Mouse (Mus musculus) lung, embryonic 16.5 days (tissue): ENCODE data around the gene Gm17428. TPM values are rescaled to one million over a fixed set of nuclear protein-coding genes. Genes with fewer than 3 reads are reported as not detected.

ENCODE experiments used
- ATAC-seq: fragments of 200-750 bp; cut with Nextera tagmentation; 2 replicates; pipeline ENCODE4 v1.8.0; 2017; ENCODE audit warnings: low read depth, mild to moderate bottlenecking, moderate library complexity
- H3K27ac ChIP-seq: fragments of 300-500 bp; sonication (generic); 2 replicates; pipeline ENCODE4 v1.5.1; 2014; ENCODE audit warnings: mild to moderate bottlenecking, control low read depth, low read length
- H3K27me3 ChIP-seq: fragments of 300-500 bp; sonication (generic); 2 replicates; pipeline ENCODE4 v1.6.1; 2014; ENCODE audit warnings: low read depth, low read length, mixed read lengths; ENCODE audit not compliant: control insufficient read depth, insufficient read depth
- H3K36me3 ChIP-seq: fragments of 300-500 bp; sonication (generic); 2 replicates; pipeline ENCODE4 v1.6.1; 2014; ENCODE audit warnings: low read length; ENCODE audit not compliant: control insufficient read depth, insufficient read depth
- H3K4me1 ChIP-seq: fragments of 300-500 bp; sonication (generic); replicated peaks from 2 replicates; pipeline ENCODE4 v1.6.1; 2014; ENCODE audit warnings: low read length, mixed read lengths; ENCODE audit not compliant: control insufficient read depth, insufficient read depth
- H3K4me2 ChIP-seq: fragments of 300-500 bp; sonication (generic); 2 replicates; pipeline ENCODE4 v1.6.1; 2014; ENCODE audit warnings: low read depth, low read length, control low read depth
- H3K4me3 ChIP-seq: fragments of 300-500 bp; sonication (generic); 2 replicates; pipeline ENCODE4 v1.5.1; 2014; ENCODE audit warnings: mild to moderate bottlenecking, low read length, control low read depth
- H3K9ac ChIP-seq: fragments of 300-500 bp; sonication (generic); 2 replicates; pipeline ENCODE4 v1.6.1; 2014; ENCODE audit warnings: low read length, control low read depth
- H3K9me3 ChIP-seq: fragments of 300-500 bp; sonication (generic); 2 replicates; pipeline ENCODE4 v1.6.1; 2016; ENCODE audit warnings: low read length; ENCODE audit not compliant: control insufficient read depth
- WGBS: fragments of 180-500 bp; shearing (Covaris S2); extraction: QIAGEN DNeasy Blood & Tissue Kit; methylation state at CpG from one replicate; pipeline ENCODE4 v1.1.7; 2014; 5-methylcytosine and 5-hydroxymethylcytosine counted together
- microRNA counts: library from miRNA; unstranded; fragments of <30 nt; microRNA quantifications from one replicate; lab custom pipeline; 2016
- microRNA-seq: library from miRNA; unstranded; fragments of <30 nt; microRNA quantifications from one replicate; pipeline ENCODE4, GENCODE M21; 2016
- polyA plus RNA-seq: library from polyadenylated mRNA; unstranded; fragments of >200 nt; fragmentation: Nextera tagmentation; extraction: Ambion mirVana; gene quantifications from 2 replicates; pipeline ENCODE4 v1.2.1, GENCODE M21; 2015

The Gm17428 gene
- polyA plus RNA-seq, 1 experiment from 2014 or later, result not detected

DNA sequence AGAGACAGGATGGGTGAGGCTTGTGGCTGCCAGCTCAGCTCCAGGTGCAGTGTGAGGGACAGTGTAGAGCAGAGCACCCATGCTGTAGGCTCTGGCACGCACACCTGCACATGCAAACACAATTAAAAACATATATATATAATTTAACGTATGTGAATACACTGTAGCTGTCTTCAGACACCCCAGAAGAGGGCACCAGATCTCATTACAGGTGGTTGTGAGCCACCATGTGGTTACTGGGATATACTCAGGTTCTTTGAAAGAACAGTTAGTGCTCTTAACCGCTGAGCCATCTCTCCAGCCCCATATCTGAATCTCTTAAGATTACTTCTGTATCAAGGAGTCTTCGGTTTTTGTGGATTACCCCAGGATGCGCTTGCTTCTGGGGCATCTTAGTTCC lies 48.8 kb downstream of the Gm17428 start:
- H3K27me3 ChIP-seq, result no peaks in the 10 kb centered on the region
- no peak overlapping the region for H3K27ac ChIP-seq
- no peak overlapping the region for H3K4me2 ChIP-seq
- H3K36me3 ChIP-seq, result peaks cover 26% of the 10 kb centered on the region
- 78% methylated on average over 5 of the region's 5 CpGs for WGBS
- no peaks in the 10 kb centered on the region; the same call in 1 of the 2 replicates for H3K4me1 ChIP-seq
- no peaks in the 10 kb centered on the region for H3K9me3 ChIP-seq
- no peak overlapping the region for H3K4me3 ChIP-seq
- ATAC-seq, result no peak
- no peak overlapping the region for H3K9ac ChIP-seq

MicroRNA genes within 50 kb of the gene (microRNA counts, 519-probe panel; counts per million panel counts)
- microRNA mmu-miR-208a (lab: Ali Mortazavi, UCI), result 4,021 counts per million, percentile 81 among the panel's probes with 10 or more counts
- microRNA mmu-miR-208b (lab: Ali Mortazavi, UCI), result 2,902 counts per million, percentile 56 among the panel's probes with 10 or more counts

Small RNA genes lying within 50 kb of the gene (microRNA-seq; reads per million reads assigned to microRNA genes)
- gene Mir208a, result 676 reads per million, percentile 71 among the genes with 10 or more reads in this experiment
- 283 reads per million, percentile 62 among the genes with 10 or more reads in this experiment for gene Mir208b

Other genes starting within 250 kb of the Gm17428 start
- 1.9 and 2.0 TPM in 2 replicates for gene Slc7a8, start 195.0 kb upstream of the Gm17428 start, polyA plus RNA-seq
- not detected in 2 replicates for gene Rnf212b, start 162.8 kb upstream of the Gm17428 start, polyA plus RNA-seq
- 10.2 and 13.2 TPM in 2 replicates for gene Homez, start 106.0 kb upstream of the Gm17428 start, polyA plus RNA-seq
- gene Ppp1r3e, start 99.4 kb upstream of the Gm17428 start, polyA plus RNA-seq, result 1.5 and 1.6 TPM in 2 replicates
- gene Bcl2l2, start 93.6 kb upstream of the Gm17428 start, polyA plus RNA-seq, result 3.4 and 4.2 TPM in 2 replicates
- not detected in 2 replicates for gene Gm20521, start 93.5 kb upstream of the Gm17428 start, polyA plus RNA-seq
- gene Pabpn1, start 84.4 kb upstream of the Gm17428 start, polyA plus RNA-seq, result 89.1 and 92.8 TPM in 2 replicates
- gene Slc22a17, start 63.8 kb upstream of the Gm17428 start, polyA plus RNA-seq, result 27.2 and 28.3 TPM in 2 replicates
- 24.6 and 26.0 TPM in 2 replicates for gene Efs, start 50.8 kb upstream of the Gm17428 start, polyA plus RNA-seq
- gene Il25, start 44.2 kb upstream of the Gm17428 start, polyA plus RNA-seq, result not detected in 2 replicates
- gene Cmtm5, start 40.7 kb upstream of the Gm17428 start, polyA plus RNA-seq, result 1.2 and 1.7 TPM in 2 replicates
- gene Myh6, start 10.0 kb upstream of the Gm17428 start, polyA plus RNA-seq, result 111 and 179 TPM in 2 replicates
- gene Myh7, start 17.7 kb downstream of the Gm17428 start, polyA plus RNA-seq, result 37.3 and 42.7 TPM in 2 replicates
- gene Ngdn, start 38.5 kb downstream of the Gm17428 start, polyA plus RNA-seq, result 75.9 and 76.9 TPM in 2 replicates
- gene Zfhx2, start 115.4 kb downstream of the Gm17428 start, polyA plus RNA-seq, result 3.8 and 4.3 TPM in 2 replicates
- gene Thtpa, start 117.9 kb downstream of the Gm17428 start, polyA plus RNA-seq, result 21.0 and 21.1 TPM in 2 replicates
- gene Ap1g2, start 129.7 kb downstream of the Gm17428 start, polyA plus RNA-seq, result 19.7 and 23.2 TPM in 2 replicates
- 0.18 and 0.40 TPM in 2 replicates for gene Jph4, start 140.0 kb downstream of the Gm17428 start, polyA plus RNA-seq
- 0.24 and 0.28 TPM in 2 replicates for gene Dhrs2, start 245.1 kb downstream of the Gm17428 start, polyA plus RNA-seq